Mouse (Mus musculus) intestine, embryonic 16.5 days (tissue): ENCODE measurements at regions not wholly inside any gene's neighbourhood (a gene's known extent, or its start where the extent isn't known, plus 50 kb on each side); places are given as distances from the start of the nearest gene placed in this dataset.
A peak's percentile ranks its signal among the peaks of the same experiment; 100 is the strongest.

Experiments used
- ATAC-seq: fragments of 200-750 bp; cut with Nextera tagmentation; 2 replicates; pipeline ENCODE4 v1.8.0; 2017; ENCODE audit warnings: moderate TSS enrichment, moderate library complexity
- H3K27ac ChIP-seq: fragments of 300-500 bp; sonication (generic); 2 replicates; pipeline ENCODE4 v1.5.1; 2014; ENCODE audit warnings: mild to moderate bottlenecking, low read length
- H3K27me3 ChIP-seq: fragments of 300-500 bp; sonication (generic); replicated peaks from 2 replicates; pipeline ENCODE4 v1.6.1; 2014; ENCODE audit warnings: low read length, control low read depth, mixed read lengths; ENCODE audit not compliant: control insufficient read depth, insufficient read depth
- H3K36me3 ChIP-seq: fragments of 300-500 bp; sonication (generic); 2 replicates; pipeline ENCODE4 v1.6.1; 2014; ENCODE audit warnings: low read length, control low read depth; ENCODE audit not compliant: control insufficient read depth, insufficient read depth
- H3K4me1 ChIP-seq: fragments of 300-500 bp; sonication (generic); 2 replicates; pipeline ENCODE4 v1.6.1; 2014; ENCODE audit warnings: low read length, control low read depth, mixed read lengths; ENCODE audit not compliant: control insufficient read depth, insufficient read depth
- H3K4me2 ChIP-seq: fragments of 300-500 bp; sonication (generic); 2 replicates; pipeline ENCODE4 v1.6.1; 2014; ENCODE audit warnings: low read depth, low read length, control low read depth
- H3K4me3 ChIP-seq: fragments of 300-500 bp; sonication (generic); 2 replicates; pipeline ENCODE4 v1.5.1; 2014; ENCODE audit warnings: mild to moderate bottlenecking, low read length
- H3K9ac ChIP-seq: fragments of 300-500 bp; sonication (generic); 2 replicates; pipeline ENCODE4 v1.6.1; 2014; ENCODE audit warnings: low read depth, low read length
- H3K9me3 ChIP-seq: fragments of 300-500 bp; sonication (generic); 2 replicates; pipeline ENCODE4 v1.6.1; 2016; ENCODE audit warnings: low read length, control low read depth; ENCODE audit not compliant: control insufficient read depth
- WGBS: fragments of 180-500 bp; shearing (Covaris S2); extraction: QIAGEN DNeasy Blood & Tissue Kit; methylation state at CpG from one replicate; pipeline ENCODE4 v1.1.7; 2014; 5-methylcytosine and 5-hydroxymethylcytosine counted together

- no peak overlapping the region for H3K4me3 ChIP-seq
- peak overlapping the region; percentile 75 for H3K27ac ChIP-seq
- WGBS: 29% methylated on average over 12 of the region's 12 CpGs
- ATAC-seq: peak; percentile 46
- peak overlapping the region; percentile 35 for H3K4me2 ChIP-seq
- peak overlapping the region; percentile 49; the same call in 1 of the 2 replicates for H3K9ac ChIP-seq
- H3K4me1 ChIP-seq: peaks cover 36% of the 10 kb centered on the region
- H3K36me3 ChIP-seq: no peaks in the 10 kb centered on the region
- no peaks in the 10 kb centered on the region for H3K9me3 ChIP-seq
- no peaks in the 10 kb centered on the region for H3K27me3 ChIP-seq
Observed at GRCm38 (mm10) chr3:37936251-37936931, 212.1 kb upstream of the Gm5148 start.

- no peaks in the 10 kb centered on the region for H3K36me3 ChIP-seq
- H3K4me3 ChIP-seq: no peak overlapping the region
- H3K4me1 ChIP-seq: peaks cover 36% of the 10 kb centered on the region
- H3K27me3 ChIP-seq: no peaks in the 10 kb centered on the region
- H3K4me2 ChIP-seq: no peak overlapping the region
- WGBS: 25% methylated on average over 10 of the region's 10 CpGs
- H3K27ac ChIP-seq: peak overlapping the region; percentile 8; the same call in 1 of the 2 replicates
- ATAC-seq: peak; percentile 34; the same call in 1 of the 2 replicates
- no peak overlapping the region for H3K9ac ChIP-seq
- no peaks in the 10 kb centered on the region for H3K9me3 ChIP-seq
Observed at GRCm38 (mm10) chr3:37934905-37935708, 210.8 kb upstream of the Gm5148 start.

GRCm38 (mm10) chr3:37934236-37934635 is 209.9 kb upstream of the Gm5148 start:
- Histone ChIP-seq H3K27ac (no peak overlapping the region), H3K36me3 (no peaks in the 10 kb centered on the region), H3K4me2 (no peak overlapping the region), H3K27me3 (no peaks in the 10 kb centered on the region), H3K9ac (no peak overlapping the region), H3K9me3 (no peaks in the 10 kb centered on the region), H3K4me3 (no peak overlapping the region), H3K4me1 (peaks cover 36% of the 10 kb centered on the region)
- WGBS: 82% methylated on average over 2 of the region's 2 CpGs
- ATAC-seq: no peak

- Histone ChIP-seq H3K27ac (no peak overlapping the region), H3K36me3 (no peaks in the 10 kb centered on the region), H3K27me3 (no peaks in the 10 kb centered on the region), H3K9me3 (no peaks in the 10 kb centered on the region), H3K4me1 (no peaks in the 10 kb centered on the region), H3K4me3 (no peak overlapping the region), H3K9ac (no peak overlapping the region), H3K4me2 (no peak overlapping the region)
- WGBS: 84% methylated on average over 6 of the region's 6 CpGs
- no peak for ATAC-seq
Observed at GRCm38 (mm10) chr3:37928731-37929130, 204.4 kb upstream of the Gm5148 start.

- Histone ChIP-seq H3K4me1 (peaks cover 8% of the 10 kb centered on the region; the same call in 1 of the 2 replicates), H3K4me3 (no peak overlapping the region), H3K27ac (no peak overlapping the region), H3K27me3 (no peaks in the 10 kb centered on the region), H3K9me3 (no peaks in the 10 kb centered on the region), H3K9ac (no peak overlapping the region), H3K4me2 (no peak overlapping the region), H3K36me3 (no peaks in the 10 kb centered on the region)
- no peak for ATAC-seq
- WGBS: 64% methylated on average over 4 of the region's 4 CpGs
Observed at GRCm38 (mm10) chr3:37919450-37920156, 195.3 kb upstream of the Gm5148 start.

GRCm38 (mm10) chr3:37916786-37917479 is 192.6 kb upstream of the Gm5148 start:
- Histone ChIP-seq H3K9me3 (no peaks in the 10 kb centered on the region), H3K4me1 (peaks cover 8% of the 10 kb centered on the region; the same call in 1 of the 2 replicates), H3K27ac (peak overlapping the region; percentile 33; the same call in 1 of the 2 replicates), H3K36me3 (no peaks in the 10 kb centered on the region), H3K4me3 (no peak overlapping the region), H3K27me3 (no peaks in the 10 kb centered on the region), H3K4me2 (no peak overlapping the region), H3K9ac (no peak overlapping the region)
- WGBS: 21% methylated on average over 14 of the region's 14 CpGs
- ATAC-seq: no peak; the same call in 1 of the 2 replicates

GRCm38 (mm10) chr3:37916281-37916680 is 192.0 kb upstream of the Gm5148 start:
- Histone ChIP-seq H3K4me3 (no peak overlapping the region), H3K27ac (no peak overlapping the region), H3K9me3 (no peaks in the 10 kb centered on the region), H3K9ac (no peak overlapping the region), H3K4me2 (no peak overlapping the region), H3K4me1 (peaks cover 8% of the 10 kb centered on the region; the same call in 1 of the 2 replicates), H3K36me3 (no peaks in the 10 kb centered on the region), H3K27me3 (no peaks in the 10 kb centered on the region)
- no peak for ATAC-seq
- WGBS: 69% methylated on average over 3 of the region's 3 CpGs

- Histone ChIP-seq H3K36me3 (no peaks in the 10 kb centered on the region), H3K4me2 (no peak overlapping the region), H3K4me3 (no peak overlapping the region), H3K9ac (no peak overlapping the region), H3K27ac (no peak overlapping the region), H3K4me1 (peaks cover 8% of the 10 kb centered on the region; the same call in 1 of the 2 replicates), H3K9me3 (no peaks in the 10 kb centered on the region), H3K27me3 (no peaks in the 10 kb centered on the region)
- WGBS: 57% methylated on average over 2 of the region's 2 CpGs
- no peak for ATAC-seq
Observed at GRCm38 (mm10) chr3:37915673-37916072, 191.4 kb upstream of the Gm5148 start.
